8 mouse cellular contexts compared by ENCODE assay signal in genomic region chr7:109536451-109536946, GRCm38 (mm10). TPM values are rescaled to one million over a fixed set of nuclear protein-coding genes. Genes with fewer than 3 reads are reported as not detected.
DNase-seq lines count a peak whose midpoint lies in the region; ATAC-seq and TF ChIP-seq lines count a peak whose summit lies in the region.

No protein-coding gene starts in this region.

- intact Hi-C loops in left cerebral cortex, adult 2 months (cut with DNase I) = no loop called here
- intact Hi-C loops in left cerebral cortex, postnatal 36 days (cut with DNase I) = no loop called here
- intact Hi-C loops in gastrocnemius, postnatal 36 days (cut with DNase I) = loop anchor here (10.0 kb wide), 1 partner anchor 358 kb away; no protein-coding TSS in a partner anchor

- no peak; the same call in 1 of the 2 replicates for TF ChIP-seq CTCF in left cerebral cortex, adult 2 months (IDR thresholded peaks at IDR 0.05)
- TF ChIP-seq CTCF in cerebellum, adult 2 months (IDR thresholded peaks at IDR 0.05; ENCODE audit: borderline replicate concordance, insufficient read depth, low read depth, low read length) = no peak
- no peak for TF ChIP-seq CTCF in kidney, postnatal 0 days (IDR thresholded peaks at IDR 0.05; ENCODE audit: low read depth)
- no peak for TF ChIP-seq CTCF in midbrain, postnatal 0 days (IDR thresholded peaks at IDR 0.05)

- H3K4me1 ChIP-seq in cerebellum, adult 2 months (ENCODE audit: control insufficient read depth, insufficient read depth, low read length) = peaks cover 28% of the 10 kb centered on the region
- H3K4me1 ChIP-seq in kidney, postnatal 0 days (replicated peaks; ENCODE audit: insufficient read depth, low read length) = no peaks in the 10 kb centered on the region
- H3K4me1 ChIP-seq in midbrain, postnatal 0 days (ENCODE audit: insufficient read depth, low read length) = no peaks in the 10 kb centered on the region

- DNase-seq in left cerebral cortex, adult 2 months (ENCODE audit: extremely low spot score in 1 of 2, low spot score in 2 of 2) = no peak
- DNase-seq in left cerebral cortex, postnatal 36 days (ENCODE audit: low spot score in 2 of 2) = no peak
- DNase-seq in cerebellum, adult 2 months = peak; percentile 69 to 80
- DNase-seq in gastrocnemius, postnatal 36 days = peak; percentile 71 to 80
- no peak for DNase-seq in kidney, postnatal 0 days (ENCODE audit: low spot score)
- DNase-seq in midbrain, postnatal 0 days (ENCODE audit: low spot score) = peak; percentile 72
- DNase-seq in frontal cortex, postnatal 14 days (ENCODE audit: low spot score in 2 of 2) = no peak
- no peak for DNase-seq in urinary bladder, adult 2 months (ENCODE audit: low spot score)

- no peaks in the 10 kb centered on the region for H3K9me3 ChIP-seq in kidney, postnatal 0 days (replicated peaks; ENCODE audit: low read length)
- H3K9me3 ChIP-seq in midbrain, postnatal 0 days (ENCODE audit: low read length) = no peaks in the 10 kb centered on the region

- no peak for TF ChIP-seq POLR2A in cerebellum, adult 2 months (IDR thresholded peaks at IDR 0.05; ENCODE audit: borderline replicate concordance, insufficient read depth, low read length)

- H3K27ac ChIP-seq in left cerebral cortex, adult 2 months = peak overlapping the region; percentile 33
- peak overlapping the region; percentile 62 for H3K27ac ChIP-seq in cerebellum, adult 2 months (ENCODE audit: insufficient read depth, low read length)
- H3K27ac ChIP-seq in kidney, postnatal 0 days = peak overlapping the region; percentile 19; the same call in 1 of the 2 replicates
- no peak overlapping the region for H3K27ac ChIP-seq in midbrain, postnatal 0 days (ENCODE audit: low read depth, low read length)

- 5% methylated on average over 4 of the region's 4 CpGs for WGBS in cerebellum, adult 2 months
- 75% methylated on average over 4 of the region's 4 CpGs for WGBS in kidney, postnatal 0 days
- 43% methylated on average over 4 of the region's 4 CpGs for WGBS in midbrain, postnatal 0 days

- no peak; the same call in 1 of the 2 replicates for ATAC-seq in kidney, postnatal 0 days (replicated peaks; ENCODE audit: low FRiP score, low read depth)
- ATAC-seq in midbrain, postnatal 0 days (ENCODE audit: low FRiP score) = 0 out of 2 replicates have a peak, but pooled peaks have one; percentile 35

- no peak overlapping the region for H3K9ac ChIP-seq in kidney, postnatal 0 days (ENCODE audit: low read depth, low read length)
- H3K9ac ChIP-seq in midbrain, postnatal 0 days (replicated peaks; ENCODE audit: low read length, poor library complexity, severe bottlenecking) = no peak overlapping the region

- H3K4me2 ChIP-seq in kidney, postnatal 0 days (ENCODE audit: low read length) = no peak overlapping the region
- H3K4me2 ChIP-seq in midbrain, postnatal 0 days (ENCODE audit: low read depth, low read length, poor library complexity, severe bottlenecking) = no peak overlapping the region

- no peak overlapping the region for H3K4me3 ChIP-seq in left cerebral cortex, adult 2 months
- H3K4me3 ChIP-seq in cerebellum, adult 2 months (replicated peaks; ENCODE audit: insufficient read depth, low read depth, low read length) = no peak overlapping the region
- H3K4me3 ChIP-seq in kidney, postnatal 0 days (replicated peaks; ENCODE audit: low read depth, low read length) = no peak overlapping the region
- H3K4me3 ChIP-seq in midbrain, postnatal 0 days (ENCODE audit: low read depth, low read length) = no peak overlapping the region

- no peaks in the 10 kb centered on the region for H3K27me3 ChIP-seq in cerebellum, adult 2 months (ENCODE audit: control insufficient read depth, insufficient read depth, low read length)
- no peaks in the 10 kb centered on the region for H3K27me3 ChIP-seq in kidney, postnatal 0 days (ENCODE audit: insufficient read depth, low read length)
- no peaks in the 10 kb centered on the region for H3K27me3 ChIP-seq in midbrain, postnatal 0 days (ENCODE audit: insufficient read depth, low read length)

- peaks cover 49% of the 10 kb centered on the region for H3K36me3 ChIP-seq in kidney, postnatal 0 days (ENCODE audit: insufficient read depth, low read length)
- H3K36me3 ChIP-seq in midbrain, postnatal 0 days (ENCODE audit: insufficient read depth, low read length) = peaks cover 7% of the 10 kb centered on the region; the same call in 1 of the 2 replicates

RNA-seq across cellular contexts. Expression of gene Rpl27a, which starts 17.6 kb away (rescaled TPM):
- total RNA-seq in left cerebral cortex, adult 2 months (2021) = 100 to 1,000 TPM; 145 to 147 TPM
- total RNA-seq in left cerebral cortex, postnatal 36 days (2021) = 100 to 1,000 TPM; 130 to 132 TPM
- 299 and 318 TPM in 2 replicates for polyA plus RNA-seq in cerebellum, adult 2 months (2012; rRNA removed)
- total RNA-seq in gastrocnemius, postnatal 36 days (2021) = 10 to 100 TPM; 63.3 to 79.1 TPM
- 156 and 166 TPM in 2 replicates for polyA plus RNA-seq in kidney, postnatal 0 days (2015; fragmentation: Nextera tagmentation; extraction: Ambion mirVana)
- total RNA-seq in midbrain, postnatal 0 days (2014; rRNA removed) = 407 and 426 TPM in 2 replicates
- polyA plus RNA-seq in midbrain, postnatal 0 days (2015; fragmentation: Nextera tagmentation; extraction: Ambion mirVana) = 84.7 and 92.9 TPM in 2 replicates
- polyA plus RNA-seq in urinary bladder, adult 2 months (2012; rRNA removed) = 735 and 823 TPM in 2 replicates

RNA-seq across cellular contexts. Expression of gene Trim66, which starts 28.6 kb away (rescaled TPM):
- total RNA-seq in left cerebral cortex, adult 2 months (2021) = 10 to 100 TPM; 20.9 to 21.3 TPM
- 10 to 100 TPM; 18.0 to 19.4 TPM for total RNA-seq in left cerebral cortex, postnatal 36 days (2021)
- 11.3 and 11.6 TPM in 2 replicates for polyA plus RNA-seq in cerebellum, adult 2 months (2012; rRNA removed)
- under 1 TPM; 0.07 to 0.18 TPM for total RNA-seq in gastrocnemius, postnatal 36 days (2021)
- polyA plus RNA-seq in kidney, postnatal 0 days (2015; fragmentation: Nextera tagmentation; extraction: Ambion mirVana) = 0.05 TPM in 1 of 2 replicates, not detected in the other
- total RNA-seq in midbrain, postnatal 0 days (2014; rRNA removed) = 9.1 and 10.1 TPM in 2 replicates
- 1.4 and 1.9 TPM in 2 replicates for polyA plus RNA-seq in midbrain, postnatal 0 days (2015; fragmentation: Nextera tagmentation; extraction: Ambion mirVana)
- 0.13 and 0.15 TPM in 2 replicates for polyA plus RNA-seq in urinary bladder, adult 2 months (2012; rRNA removed)

Comparison
In these comparisons a context has a peak if more than half of its experiments do, and no peak if none do; other contexts are left out.
1. DNase-seq: peak in cerebellum, adult 2 months (2 of 2), gastrocnemius, postnatal 36 days (2 of 2) and midbrain, postnatal 0 days (single experiment); none in left cerebral cortex, adult 2 months (0 of 2), left cerebral cortex, postnatal 36 days (0 of 2), kidney, postnatal 0 days (single experiment), frontal cortex, postnatal 14 days (0 of 2) and urinary bladder, adult 2 months (single experiment).